Mouse (Mus musculus) C2C12 (cell line): ENCODE measurements around the gene Slc9a5. TPM values are rescaled to one million over a fixed set of nuclear protein-coding genes. Genes with fewer than 3 reads are reported as not detected.

ENCODE experiments used
- H3K27me3 ChIP-seq: one replicate; pipeline ENCODE4 v1.6.1; 2011; ENCODE audit not compliant: control insufficient read depth, insufficient read depth, insufficient read length
- H3K36me3 ChIP-seq: one replicate; pipeline ENCODE4 v1.6.1; 2011; ENCODE audit not compliant: control insufficient read depth, insufficient read depth
- H3K4me3 ChIP-seq: one replicate; pipeline ENCODE4 v1.5.1; 2011; ENCODE audit warnings: mild to moderate bottlenecking, control low read depth; ENCODE audit not compliant: poor library complexity, insufficient read depth, severe bottlenecking
- H3K79me2 ChIP-seq: one replicate; pipeline ENCODE4 v1.6.1; 2011; ENCODE audit not compliant: control insufficient read depth, insufficient read depth
- H3K79me3 ChIP-seq: one replicate; pipeline ENCODE4 v1.6.1; 2011; ENCODE audit warnings: low read depth, control low read depth
- H3ac ChIP-seq: one replicate; pipeline ENCODE3; 2011; ENCODE audit warnings: low read depth; ENCODE audit not compliant: control insufficient read depth, insufficient read length
- CEBPB ChIP-seq: IDR thresholded peaks from one replicate; pipeline ENCODE4 v1.6.1; 2011; ENCODE audit warnings: low read depth, mild to moderate bottlenecking, control low read depth, moderate library complexity
- CTCF ChIP-seq: IDR thresholded peaks from one replicate; pipeline ENCODE4 v1.5.1; 2011; ENCODE audit not compliant: control insufficient read depth, insufficient read depth, insufficient read length
- FOSL1 ChIP-seq: IDR thresholded peaks from one replicate; pipeline ENCODE4 v1.8.0; 2011; ENCODE audit warnings: mild to moderate bottlenecking, low read length; ENCODE audit not compliant: poor library complexity, insufficient read depth, severe bottlenecking
- MAX ChIP-seq: IDR thresholded peaks from one replicate; pipeline ENCODE4 v1.6.1; 2011; ENCODE audit warnings: mild to moderate bottlenecking, control low read depth
- MYOD1 ChIP-seq: IDR thresholded peaks from one replicate; pipeline ENCODE4 v1.6.1; 2011; ENCODE audit warnings: low read depth; ENCODE audit not compliant: control insufficient read depth, insufficient read length
- MYOG ChIP-seq: IDR thresholded peaks from one replicate; pipeline ENCODE4 v1.6.1; 2011; ENCODE audit not compliant: control insufficient read depth, insufficient read length; ENCODE audit errors: extremely low read depth
- USF1 ChIP-seq: IDR thresholded peaks from one replicate; pipeline ENCODE4 v1.6.1; 2011; ENCODE audit warnings: low read depth, mild to moderate bottlenecking, control low read depth, moderate library complexity
- polyA plus RNA-seq: library from polyadenylated mRNA; unstranded; fragments of >200 nt; fragmentation: generic; extraction: Trizol; gene quantifications from one replicate; pipeline ENCODE4 v1.2.1, GENCODE M21; 2012; ENCODE audit warnings: missing spikeins

The Slc9a5 gene
- polyA plus RNA-seq, 1 experiment, result 6.6 TPM

GRCm38 (mm10) chr8:105346611-105347427 lies 1.8 kb upstream of the Slc9a5 start:
- Histone ChIP-seq H3K79me2 (peaks cover 97% of the 10 kb centered on the region), H3K27me3 (no peaks in the 10 kb centered on the region), H3K79me3 (peaks cover 69% of the 10 kb centered on the region), H3K4me3 (peak overlapping the region; percentile 77), H3K36me3 (peaks cover 19% of the 10 kb centered on the region), H3ac (peak overlapping the region; percentile 66)
- no peak for TF ChIP-seq USF1
- TF ChIP-seq MAX, result peak; percentile 11
- peak; percentile 2 for TF ChIP-seq CEBPB

DNA sequence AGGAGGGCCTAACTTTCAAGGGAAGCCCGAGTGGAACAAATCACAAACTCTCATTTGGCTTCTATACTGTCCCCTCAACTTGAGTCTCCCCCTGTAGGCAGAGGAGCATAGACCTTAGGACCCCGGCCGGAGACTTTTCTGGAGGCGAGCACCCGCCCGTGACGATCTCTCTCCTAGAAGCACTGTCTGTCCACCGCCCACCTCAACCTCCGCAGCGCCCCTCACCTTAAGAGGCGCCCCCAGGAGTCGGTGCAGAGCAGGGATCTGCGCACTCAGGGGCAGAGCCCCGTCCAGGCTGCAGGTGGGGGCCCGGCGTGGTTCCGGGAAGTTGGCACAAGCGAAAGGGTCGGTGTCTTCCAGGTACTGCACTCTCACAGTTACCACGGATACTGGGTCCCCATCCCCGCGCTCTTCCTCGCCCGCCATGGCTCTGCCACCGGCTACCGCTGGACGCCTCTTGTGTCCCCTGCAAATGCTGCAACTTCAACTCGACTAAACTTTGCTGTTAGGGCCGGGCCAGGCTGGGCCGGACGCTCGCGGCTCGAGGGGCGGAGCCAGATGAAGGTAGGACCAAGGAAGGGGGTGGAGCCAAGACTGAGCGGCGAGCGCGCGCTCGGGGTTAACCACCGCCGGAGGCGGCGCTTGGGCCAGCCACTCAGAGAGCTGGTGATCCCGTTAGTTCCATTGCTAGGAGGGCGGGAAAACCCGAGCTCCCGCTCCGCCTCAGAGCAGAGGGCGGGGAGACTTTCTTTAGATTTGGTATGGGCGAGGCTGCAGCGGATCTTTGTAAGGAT lies 1.0 kb upstream of the Slc9a5 start, which contains the start of gene Fhod1:
TSS of gene Fhod1 (minus strand) at position 526 of the 794 bp plus-strand sequence.
- Histone ChIP-seq H3K36me3 (peaks cover 17% of the 10 kb centered on the region), H3K79me2 (peaks cover 97% of the 10 kb centered on the region), H3K79me3 (peaks cover 62% of the 10 kb centered on the region), H3K4me3 (peak within 1 kb of the TSS; percentile 77), H3ac (peak within 1 kb of the TSS; percentile 95), H3K27me3 (no peaks in the 10 kb centered on the region)
- no peak for TF ChIP-seq CTCF
- no peak for TF ChIP-seq USF1
- no peak for TF ChIP-seq MYOG
- TF ChIP-seq MYOD1, result no peak
- peak; percentile 55 for TF ChIP-seq MAX
- TF ChIP-seq FOSL1, result no peak
- TF ChIP-seq CEBPB, result no peak

GRCm38 (mm10) chr8:105349096-105349771 lies 591 bp downstream of the Slc9a5 start:
- H3K27me3 ChIP-seq, result no peaks in the 10 kb centered on the region
- H3K36me3 ChIP-seq, result peaks cover 17% of the 10 kb centered on the region
- H3K79me2 ChIP-seq, result peaks cover 91% of the 10 kb centered on the region
- TF ChIP-seq MYOG (no peak), USF1 (no peak), MAX (peak; percentile 44)
- H3ac ChIP-seq, result peak overlapping the region; percentile 95
- peak overlapping the region; percentile 77 for H3K4me3 ChIP-seq
- H3K79me3 ChIP-seq, result peaks cover 46% of the 10 kb centered on the region

GRCm38 (mm10) chr8:105350186-105350585 lies 1.5 kb downstream of the Slc9a5 start:
- Histone ChIP-seq H3K79me3 (peaks cover 40% of the 10 kb centered on the region), H3K4me3 (peak overlapping the region; percentile 77), H3K36me3 (peaks cover 19% of the 10 kb centered on the region), H3ac (peak overlapping the region; percentile 28), H3K27me3 (no peaks in the 10 kb centered on the region), H3K79me2 (peaks cover 81% of the 10 kb centered on the region)
- TF ChIP-seq USF1 (no peak), MAX (no peak), CEBPB (no peak), MYOG (no peak), CTCF (no peak), MYOD1 (no peak), FOSL1 (no peak)

GRCm38 (mm10) chr8:105353583-105354135 lies 5.0 kb downstream of the Slc9a5 start:
- Histone ChIP-seq H3K79me3 (peaks cover 24% of the 10 kb centered on the region), H3K36me3 (peaks cover 48% of the 10 kb centered on the region), H3K27me3 (no peaks in the 10 kb centered on the region), H3K4me3 (no peak overlapping the region), H3ac (no peak overlapping the region), H3K79me2 (peaks cover 49% of the 10 kb centered on the region)
- no peak for TF ChIP-seq MYOG
- no peak for TF ChIP-seq MAX
- no peak for TF ChIP-seq MYOD1
- no peak for TF ChIP-seq FOSL1
- no peak for TF ChIP-seq CTCF
- no peak for TF ChIP-seq USF1
- TF ChIP-seq CEBPB, result no peak
